Mouse (Mus musculus) neural tube, embryonic 15.5 days (tissue): ENCODE measurements around the gene Kcne4. TPM values are rescaled to one million over a fixed set of nuclear protein-coding genes. Genes with fewer than 3 reads are reported as not detected.
A peak's percentile ranks its signal among the peaks of the same experiment; 100 is the strongest.

Experiments used
- ATAC-seq: fragments of 200-750 bp; cut with Nextera tagmentation; 2 replicates; pipeline ENCODE4 v1.8.0; 2017; ENCODE audit warnings: mild to moderate bottlenecking, moderate TSS enrichment, moderate library complexity; ENCODE audit not compliant: low FRiP score
- H3K27ac ChIP-seq: fragments of 300-500 bp; sonication (generic); replicated peaks from 2 replicates; pipeline ENCODE4 v1.5.1; 2015; ENCODE audit warnings: mild to moderate bottlenecking, inconsistent platforms
- H3K27me3 ChIP-seq: fragments of 300-500 bp; sonication (generic); replicated peaks from 2 replicates; pipeline ENCODE4 v1.6.1; 2015; ENCODE audit warnings: inconsistent platforms
- H3K36me3 ChIP-seq: fragments of 300-500 bp; sonication (generic); 2 replicates; pipeline ENCODE4 v1.6.1; 2015; ENCODE audit warnings: inconsistent platforms
- H3K4me1 ChIP-seq: fragments of 300-500 bp; sonication (generic); 2 replicates; pipeline ENCODE4 v1.6.1; 2015; ENCODE audit warnings: inconsistent platforms
- H3K4me2 ChIP-seq: fragments of 300-500 bp; sonication (generic); 2 replicates; pipeline ENCODE4 v1.6.1; 2015; ENCODE audit warnings: inconsistent platforms, mild to moderate bottlenecking, moderate library complexity
- H3K4me3 ChIP-seq: fragments of 300-500 bp; sonication (generic); replicated peaks from 2 replicates; pipeline ENCODE4 v1.5.1; 2015; ENCODE audit warnings: mild to moderate bottlenecking, inconsistent platforms
- H3K9ac ChIP-seq: fragments of 300-500 bp; sonication (generic); replicated peaks from 2 replicates; pipeline ENCODE4 v1.6.1; 2015; ENCODE audit warnings: mild to moderate bottlenecking, inconsistent platforms
- H3K9me3 ChIP-seq: fragments of 300-500 bp; sonication (generic); replicated peaks from 2 replicates; pipeline ENCODE4 v1.6.1; 2016; ENCODE audit warnings: inconsistent platforms
- WGBS: fragments of 180-500 bp; shearing (Covaris S2); methylation state at CpG from one replicate; pipeline ENCODE4 v1.1.7; 2015; ENCODE audit warnings: mixed read lengths; 5-methylcytosine and 5-hydroxymethylcytosine counted together
- polyA plus RNA-seq: library from polyadenylated mRNA; unstranded; fragments of >200 nt; fragmentation: Nextera tagmentation; extraction: Ambion mirVana; gene quantifications from 2 replicates; pipeline ENCODE4 v1.2.1, GENCODE M21; 2015

Gene Kcne4
- polyA plus RNA-seq, 1 experiment from 2014 or later: 3.5 TPM

DNA sequence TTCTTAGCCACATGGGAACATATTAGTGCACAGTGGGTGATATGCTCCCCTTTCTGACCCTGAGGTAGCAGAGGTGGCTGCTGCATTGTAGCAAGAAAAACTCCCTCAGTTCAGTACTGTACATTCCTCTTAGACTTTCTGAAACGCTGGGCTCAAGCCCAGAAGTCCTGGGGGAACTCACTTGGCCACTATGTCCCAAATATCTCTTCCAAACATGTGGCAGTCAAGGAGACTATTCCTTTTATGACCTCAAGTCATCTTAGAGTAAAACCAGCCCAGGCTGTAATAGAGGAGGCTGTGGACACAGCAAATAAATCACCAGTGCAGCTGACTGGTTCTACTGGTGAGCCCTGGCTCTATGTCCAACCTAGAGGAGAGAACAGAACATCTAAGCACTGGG lies 45.7 kb downstream of the Kcne4 start:
- Histone ChIP-seq H3K36me3 (no peaks in the 10 kb centered on the region), H3K9ac (no peak overlapping the region), H3K4me2 (no peak overlapping the region), H3K9me3 (no peaks in the 10 kb centered on the region), H3K27ac (no peak overlapping the region), H3K4me1 (peaks cover 6% of the 10 kb centered on the region; the same call in 1 of the 2 replicates), H3K4me3 (no peak overlapping the region), H3K27me3 (no peaks in the 10 kb centered on the region)
- 78% methylated on average over 1 of the region's 1 CpGs for WGBS
- ATAC-seq: no peak

GRCm38 (mm10) chr1:78863833-78864232 lies 47.3 kb downstream of the Kcne4 start:
- Histone ChIP-seq H3K9me3 (no peaks in the 10 kb centered on the region), H3K4me3 (no peak overlapping the region), H3K27ac (no peak overlapping the region), H3K27me3 (no peaks in the 10 kb centered on the region), H3K9ac (no peak overlapping the region), H3K4me1 (peaks cover 6% of the 10 kb centered on the region; the same call in 1 of the 2 replicates), H3K36me3 (no peaks in the 10 kb centered on the region), H3K4me2 (no peak overlapping the region)
- 66% methylated on average over 2 of the region's 2 CpGs for WGBS
- ATAC-seq: no peak

DNA sequence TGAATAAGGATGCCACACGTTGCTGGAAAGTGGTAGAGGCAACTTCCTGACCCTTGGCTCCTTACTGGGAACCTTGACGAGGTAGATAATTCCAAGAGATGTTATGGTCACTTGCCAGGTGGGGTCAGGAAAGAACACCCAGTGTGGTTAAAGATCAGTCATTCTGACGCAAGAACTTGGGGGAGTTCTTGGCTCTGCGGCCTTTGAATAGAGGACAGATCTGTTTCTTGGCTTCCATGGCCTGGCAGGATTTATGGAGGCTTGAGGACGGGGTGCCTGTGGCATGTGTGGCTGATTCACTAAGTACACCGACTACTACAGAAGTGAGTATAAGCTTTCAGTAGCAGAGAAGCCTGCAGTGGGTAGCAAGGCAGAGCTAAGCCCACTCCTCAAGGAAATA lies 47.8 kb downstream of the Kcne4 start:
- ATAC-seq: no peak
- Histone ChIP-seq H3K4me2 (no peak overlapping the region), H3K27me3 (no peaks in the 10 kb centered on the region), H3K4me3 (no peak overlapping the region), H3K9me3 (no peaks in the 10 kb centered on the region), H3K36me3 (no peaks in the 10 kb centered on the region), H3K9ac (no peak overlapping the region), H3K27ac (peak overlapping the region; percentile 39; the same call in 1 of the 2 replicates), H3K4me1 (peaks cover 6% of the 10 kb centered on the region; the same call in 1 of the 2 replicates)
- 56% methylated on average over 6 of the region's 6 CpGs for WGBS

- Histone ChIP-seq H3K27me3 (no peaks in the 10 kb centered on the region), H3K4me3 (no peak overlapping the region), H3K27ac (0 out of 2 replicates have a peak overlapping the region, but pooled peaks have one; percentile 39), H3K9me3 (no peaks in the 10 kb centered on the region), H3K4me1 (peaks cover 6% of the 10 kb centered on the region; the same call in 1 of the 2 replicates), H3K9ac (no peak overlapping the region), H3K36me3 (no peaks in the 10 kb centered on the region), H3K4me2 (no peak overlapping the region)
- 84% methylated on average over 4 of the region's 4 CpGs for WGBS
- no peak for ATAC-seq
Measured at GRCm38 (mm10) chr1:78864799-78865346, 48.3 kb downstream of the Kcne4 start.

DNA sequence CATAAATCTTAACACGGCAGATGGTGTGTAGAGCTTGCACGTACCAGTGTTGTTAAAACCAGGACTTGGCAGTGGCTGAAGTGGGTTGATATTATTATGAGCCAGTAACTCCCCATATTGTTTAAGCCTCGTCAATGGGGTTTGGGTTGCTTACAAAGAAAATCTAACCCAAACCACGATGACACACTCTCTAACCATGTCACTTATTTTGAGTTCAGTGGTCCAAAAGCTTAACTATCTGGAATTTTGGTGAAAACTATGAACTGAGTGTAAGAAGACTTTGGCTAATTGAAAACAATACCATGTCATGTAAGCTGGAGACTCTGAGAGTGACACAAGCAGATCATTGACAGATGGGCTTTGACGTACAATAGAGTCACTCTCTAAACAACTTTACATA lies 49.4 kb downstream of the Kcne4 start:
- Histone ChIP-seq H3K9me3 (no peaks in the 10 kb centered on the region), H3K4me3 (no peak overlapping the region), H3K27me3 (no peaks in the 10 kb centered on the region), H3K27ac (no peak overlapping the region), H3K4me2 (no peak overlapping the region), H3K4me1 (peaks cover 6% of the 10 kb centered on the region; the same call in 1 of the 2 replicates), H3K36me3 (no peaks in the 10 kb centered on the region), H3K9ac (no peak overlapping the region)
- ATAC-seq: no peak
- 88% methylated on average over 5 of the region's 5 CpGs for WGBS

GRCm38 (mm10) chr1:78866455-78866854 lies 49.9 kb downstream of the Kcne4 start:
- no peaks in the 10 kb centered on the region for H3K9me3 ChIP-seq
- no peak for ATAC-seq
- H3K27ac ChIP-seq: no peak overlapping the region
- peaks cover 6% of the 10 kb centered on the region; the same call in 1 of the 2 replicates for H3K4me1 ChIP-seq
- no peak overlapping the region for H3K4me2 ChIP-seq
- 93% methylated on average over 2 of the region's 2 CpGs for WGBS
- H3K36me3 ChIP-seq: no peaks in the 10 kb centered on the region
- H3K9ac ChIP-seq: no peak overlapping the region
- no peak overlapping the region for H3K4me3 ChIP-seq
- H3K27me3 ChIP-seq: no peaks in the 10 kb centered on the region

Other genes starting within 250 kb of the Kcne4 start
- gene Acsl3, start 158.9 kb upstream of the Kcne4 start, polyA plus RNA-seq: 93.2 and 104 TPM in 2 replicates
- gene Utp14b, start 158.7 kb upstream of the Kcne4 start, polyA plus RNA-seq: 1.8 and 2.3 TPM in 2 replicates